Mouse (Mus musculus): ENCODE data around the gene Il12rb1. TPM values are rescaled to one million over a fixed set of nuclear protein-coding genes. Genes with fewer than 3 reads are reported as not detected.

Gene Il12rb1
- polyA plus RNA-seq, 2 experiments, result 0.13 TPM; not detected in 1

GRCm38 (mm10) chr8:70823802-70824201 is 15.6 kb downstream of the Il12rb1 start:
- Histone ChIP-seq H3K9ac (ENCODE audit: low read depth, low read length, severe bottlenecking) (no peak overlapping the region), H3K27me3 (ENCODE audit: control insufficient read depth, insufficient read depth, low read length) (no peaks in the 10 kb centered on the region), H3K4me2 (replicated peaks; ENCODE audit: low read depth, low read length, severe bottlenecking) (no peak overlapping the region), H3K4me1 (ENCODE audit: control insufficient read depth, insufficient read depth, low read length) (no peaks in the 10 kb centered on the region), H3K9me3 (ENCODE audit: control insufficient read depth, low read length) (no peaks in the 10 kb centered on the region), H3K36me3 (ENCODE audit: control insufficient read depth, insufficient read depth, low read length) (no peaks in the 10 kb centered on the region), H3K27ac (replicated peaks; ENCODE audit: low read depth, low read length) (no peak overlapping the region), H3K4me3 (replicated peaks; ENCODE audit: low read length) (no peak overlapping the region)
- ATAC-seq (ENCODE audit: low FRiP score, low read depth), result no peak
- WGBS, result 86% methylated on average over 7 of the region's 7 CpGs
- DNase-seq (ENCODE audit: low spot score), result no peak
- TF ChIP-seq POLR2A (IDR thresholded peaks at IDR 0.05; ENCODE audit: borderline replicate concordance, extremely low read depth, insufficient read depth, insufficient read length), result no peak

GRCm38 (mm10) chr8:70825816-70826215 is 17.6 kb downstream of the Il12rb1 start:
- Histone ChIP-seq H3K36me3 (ENCODE audit: control insufficient read depth, insufficient read depth, low read length) (no peaks in the 10 kb centered on the region), H3K4me2 (replicated peaks; ENCODE audit: low read depth, low read length, severe bottlenecking) (no peak overlapping the region), H3K4me1 (ENCODE audit: control insufficient read depth, insufficient read depth, low read length) (no peaks in the 10 kb centered on the region), H3K27ac (replicated peaks; ENCODE audit: low read depth, low read length) (no peak overlapping the region), H3K27me3 (ENCODE audit: control insufficient read depth, insufficient read depth, low read length) (no peaks in the 10 kb centered on the region), H3K9ac (ENCODE audit: low read depth, low read length, severe bottlenecking) (no peak overlapping the region), H3K4me3 (replicated peaks; ENCODE audit: low read length) (no peak overlapping the region), H3K9me3 (ENCODE audit: control insufficient read depth, low read length) (no peaks in the 10 kb centered on the region)
- DNase-seq (ENCODE audit: low spot score) (no peak), ATAC-seq (ENCODE audit: low FRiP score, low read depth) (no peak)
- TF ChIP-seq POLR2A (IDR thresholded peaks at IDR 0.05; ENCODE audit: borderline replicate concordance, extremely low read depth, insufficient read depth, insufficient read length), result no peak
- WGBS, result 78% methylated on average over 8 of the region's 8 CpGs

- Histone ChIP-seq H3K4me1 (ENCODE audit: control insufficient read depth, insufficient read depth, low read length) (no peaks in the 10 kb centered on the region), H3K36me3 (ENCODE audit: control insufficient read depth, insufficient read depth, low read length) (no peaks in the 10 kb centered on the region), H3K9me3 (ENCODE audit: control insufficient read depth, low read length) (no peaks in the 10 kb centered on the region), H3K4me2 (replicated peaks; ENCODE audit: low read depth, low read length, severe bottlenecking) (no peak overlapping the region), H3K4me3 (replicated peaks; ENCODE audit: low read length) (no peak overlapping the region), H3K27ac (replicated peaks; ENCODE audit: low read depth, low read length) (no peak overlapping the region), H3K27me3 (ENCODE audit: control insufficient read depth, insufficient read depth, low read length) (no peaks in the 10 kb centered on the region), H3K9ac (ENCODE audit: low read depth, low read length, severe bottlenecking) (no peak overlapping the region)
- ATAC-seq (ENCODE audit: low FRiP score, low read depth), result no peak
- TF ChIP-seq POLR2A (IDR thresholded peaks at IDR 0.05; ENCODE audit: borderline replicate concordance, extremely low read depth, insufficient read depth, insufficient read length), result no peak
- 98% methylated on average over 2 of the region's 2 CpGs for WGBS
- no peak for DNase-seq (ENCODE audit: low spot score)
These were observed 18.8 kb downstream of the Il12rb1 start for GRCm38 (mm10) chr8:70827010-70827409.

GRCm38 (mm10) chr8:70827796-70828195 is 19.5 kb downstream of the Il12rb1 start:
- TF ChIP-seq POLR2A (IDR thresholded peaks at IDR 0.05; ENCODE audit: borderline replicate concordance, extremely low read depth, insufficient read depth, insufficient read length), result no peak
- ATAC-seq (ENCODE audit: low FRiP score, low read depth) (no peak), DNase-seq (ENCODE audit: low spot score) (no peak)
- 78% methylated on average over 1 of the region's 1 CpGs for WGBS
- H3K27me3 ChIP-seq (ENCODE audit: control insufficient read depth, insufficient read depth, low read length), result no peaks in the 10 kb centered on the region
- no peak overlapping the region for H3K27ac ChIP-seq (replicated peaks; ENCODE audit: low read depth, low read length)
- H3K9me3 ChIP-seq (ENCODE audit: control insufficient read depth, low read length), result no peaks in the 10 kb centered on the region
- H3K4me2 ChIP-seq (replicated peaks; ENCODE audit: low read depth, low read length, severe bottlenecking), result no peak overlapping the region
- H3K9ac ChIP-seq (ENCODE audit: low read depth, low read length, severe bottlenecking), result no peak overlapping the region
- H3K36me3 ChIP-seq (ENCODE audit: control insufficient read depth, insufficient read depth, low read length), result no peaks in the 10 kb centered on the region
- H3K4me3 ChIP-seq (replicated peaks; ENCODE audit: low read length), result no peak overlapping the region
- no peaks in the 10 kb centered on the region for H3K4me1 ChIP-seq (ENCODE audit: control insufficient read depth, insufficient read depth, low read length)

- WGBS, result 85% methylated on average over 8 of the region's 8 CpGs
- no peaks in the 10 kb centered on the region for H3K9me3 ChIP-seq (ENCODE audit: control insufficient read depth, low read length)
- DNase-seq (ENCODE audit: low spot score) (no peak), ATAC-seq (ENCODE audit: low FRiP score, low read depth) (no peak)
- H3K9ac ChIP-seq (ENCODE audit: low read depth, low read length, severe bottlenecking), result no peak overlapping the region
- H3K36me3 ChIP-seq (ENCODE audit: control insufficient read depth, insufficient read depth, low read length), result peaks cover 14% of the 10 kb centered on the region; the same call in 1 of the 2 replicates
- H3K4me3 ChIP-seq (replicated peaks; ENCODE audit: low read length), result no peak overlapping the region
- H3K27ac ChIP-seq (replicated peaks; ENCODE audit: low read depth, low read length), result no peak overlapping the region
- no peak overlapping the region for H3K4me2 ChIP-seq (replicated peaks; ENCODE audit: low read depth, low read length, severe bottlenecking)
- no peaks in the 10 kb centered on the region for H3K27me3 ChIP-seq (ENCODE audit: control insufficient read depth, insufficient read depth, low read length)
- TF ChIP-seq POLR2A (IDR thresholded peaks at IDR 0.05; ENCODE audit: borderline replicate concordance, extremely low read depth, insufficient read depth, insufficient read length), result no peak
- H3K4me1 ChIP-seq (ENCODE audit: control insufficient read depth, insufficient read depth, low read length), result no peaks in the 10 kb centered on the region
These were observed 23.3 kb downstream of the Il12rb1 start for GRCm38 (mm10) chr8:70831517-70831916.

GRCm38 (mm10) chr8:70832371-70832770 is 24.1 kb downstream of the Il12rb1 start:
- H3K36me3 ChIP-seq (ENCODE audit: control insufficient read depth, insufficient read depth, low read length), result peaks cover 18% of the 10 kb centered on the region; the same call in 1 of the 2 replicates
- no peaks in the 10 kb centered on the region for H3K4me1 ChIP-seq (ENCODE audit: control insufficient read depth, insufficient read depth, low read length)
- no peak for DNase-seq (ENCODE audit: low spot score)
- H3K4me3 ChIP-seq (replicated peaks; ENCODE audit: low read length), result no peak overlapping the region
- no peak for ATAC-seq (ENCODE audit: low FRiP score, low read depth)
- TF ChIP-seq POLR2A (IDR thresholded peaks at IDR 0.05; ENCODE audit: borderline replicate concordance, extremely low read depth, insufficient read depth, insufficient read length), result no peak
- no peak overlapping the region for H3K4me2 ChIP-seq (replicated peaks; ENCODE audit: low read depth, low read length, severe bottlenecking)
- H3K27me3 ChIP-seq (ENCODE audit: control insufficient read depth, insufficient read depth, low read length), result no peaks in the 10 kb centered on the region
- WGBS, result 61% methylated on average over 11 of the region's 11 CpGs
- H3K9me3 ChIP-seq (ENCODE audit: control insufficient read depth, low read length), result no peaks in the 10 kb centered on the region
- no peak overlapping the region for H3K9ac ChIP-seq (ENCODE audit: low read depth, low read length, severe bottlenecking)
- no peak overlapping the region for H3K27ac ChIP-seq (replicated peaks; ENCODE audit: low read depth, low read length)

All from limb, embryonic 14.5 days (tissue).